Mouse (Mus musculus) bone marrow, adult 2 months (tissue): ENCODE results near the gene Fbxl19.

Experiments used
- CTCF ChIP-seq: fragments of 200-500 bp; IDR thresholded peaks from 2 replicates; pipeline ENCODE4 v1.5.1; 2011; ENCODE audit warnings: low read length, control low read depth; ENCODE audit not compliant: control insufficient read depth, insufficient read depth
- POLR2A ChIP-seq: fragments of 200-500 bp; IDR thresholded peaks from 2 replicates; pipeline ENCODE4 v1.6.1; 2011; ENCODE audit warnings: low read depth, mild to moderate bottlenecking, control low read depth, low read length, borderline replicate concordance; ENCODE audit not compliant: control insufficient read depth

- TF ChIP-seq CTCF (no peak), POLR2A (no peak)
Measured at GRCm38 (mm10) chr7:127705706-127706105, 38.6 kb upstream of the Fbxl19 start.
